Mouse (Mus musculus) cerebellum, adult 2 months (tissue): ENCODE measurements around the gene Aqp2.

ENCODE experiments used
- CTCF ChIP-seq: fragments of 200-500 bp; IDR thresholded peaks from 2 replicates; pipeline ENCODE4 v1.5.1; 2011; ENCODE audit warnings: low read depth, mild to moderate bottlenecking, control low read depth, low read length, moderate library complexity, borderline replicate concordance; ENCODE audit not compliant: insufficient read depth
- POLR2A ChIP-seq: fragments of 200-500 bp; IDR thresholded peaks from 2 replicates; pipeline ENCODE4 v1.6.1; 2011; ENCODE audit warnings: low read length, control low read depth, borderline replicate concordance; ENCODE audit not compliant: insufficient read depth

DNA sequence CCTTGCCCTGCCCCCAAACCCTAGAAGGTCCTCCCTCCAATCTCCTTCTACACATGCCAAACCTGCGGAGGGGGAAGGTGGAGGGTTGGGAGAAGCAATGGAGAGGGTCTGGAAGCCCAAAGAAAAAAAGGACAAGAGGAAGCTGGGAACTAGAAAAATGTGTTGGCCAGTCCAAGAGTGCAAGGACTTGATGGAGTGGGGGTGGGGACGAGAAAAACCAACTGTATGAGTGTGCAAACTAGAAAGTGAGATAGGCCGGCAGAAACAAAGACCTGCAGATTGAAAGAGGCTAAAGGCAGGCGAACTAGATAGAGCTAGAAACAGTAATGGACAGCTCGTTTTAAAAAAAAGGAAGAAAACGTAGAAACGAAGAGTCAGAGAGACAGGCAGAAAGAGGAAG lies 10.8 kb downstream of the Aqp2 start:
- TF ChIP-seq CTCF (no peak), POLR2A (no peak)
